Mouse (Mus musculus) testis, postnatal 14 days (tissue): ENCODE measurements around the gene Elf2.

Source experiments
- DNase-seq: peaks from one replicate; pipeline ENCODE4 v3.0.0; 2021; ENCODE audit warnings: low spot score

The Elf2 gene

DNA sequence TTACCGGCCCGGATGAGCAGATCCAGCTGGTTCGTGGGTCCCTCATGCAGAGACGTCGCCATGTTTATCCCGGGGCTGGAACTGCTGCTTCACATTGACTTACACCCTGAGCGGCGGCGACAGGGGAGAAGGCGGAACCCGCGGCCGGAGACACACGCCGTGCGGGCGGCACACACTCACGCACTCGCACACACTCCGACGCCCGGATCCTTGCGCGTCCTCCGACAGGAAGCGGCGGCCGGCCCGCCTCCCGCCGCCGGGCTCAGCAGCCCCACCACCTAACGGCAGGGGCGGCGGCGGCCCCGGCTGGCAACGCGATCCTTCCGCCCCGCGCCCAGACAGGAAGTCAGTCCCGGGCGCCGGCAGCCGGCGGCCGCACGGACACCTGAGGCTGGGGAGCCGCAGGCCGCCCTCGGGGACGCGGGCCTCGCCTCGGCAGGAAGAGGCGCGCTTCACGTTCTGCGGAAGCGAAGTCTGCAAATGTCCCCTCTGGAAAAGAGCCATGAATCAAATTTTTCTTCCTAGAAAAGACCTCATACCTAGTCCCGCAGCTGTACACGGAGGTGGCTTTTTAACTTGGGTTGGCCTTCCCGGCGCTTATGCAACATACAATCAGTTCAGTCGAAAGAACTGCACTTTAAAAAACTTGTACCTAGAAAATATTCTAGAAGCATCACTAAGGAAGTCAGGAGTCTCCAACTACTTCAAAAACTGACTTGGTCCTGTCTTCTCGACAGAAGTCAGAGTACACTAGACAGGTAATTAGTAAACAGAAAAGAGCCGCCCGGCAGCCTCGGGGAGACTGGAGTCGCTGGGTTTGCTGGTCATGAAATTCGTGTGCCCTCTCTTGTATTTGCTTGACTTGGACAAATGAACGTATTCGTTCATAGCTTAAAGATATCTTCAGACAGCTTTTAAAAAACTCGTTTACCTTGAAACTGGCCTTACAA is 63.0 kb downstream of the Elf2 start:
- peak; percentile 90 for DNase-seq

DNA sequence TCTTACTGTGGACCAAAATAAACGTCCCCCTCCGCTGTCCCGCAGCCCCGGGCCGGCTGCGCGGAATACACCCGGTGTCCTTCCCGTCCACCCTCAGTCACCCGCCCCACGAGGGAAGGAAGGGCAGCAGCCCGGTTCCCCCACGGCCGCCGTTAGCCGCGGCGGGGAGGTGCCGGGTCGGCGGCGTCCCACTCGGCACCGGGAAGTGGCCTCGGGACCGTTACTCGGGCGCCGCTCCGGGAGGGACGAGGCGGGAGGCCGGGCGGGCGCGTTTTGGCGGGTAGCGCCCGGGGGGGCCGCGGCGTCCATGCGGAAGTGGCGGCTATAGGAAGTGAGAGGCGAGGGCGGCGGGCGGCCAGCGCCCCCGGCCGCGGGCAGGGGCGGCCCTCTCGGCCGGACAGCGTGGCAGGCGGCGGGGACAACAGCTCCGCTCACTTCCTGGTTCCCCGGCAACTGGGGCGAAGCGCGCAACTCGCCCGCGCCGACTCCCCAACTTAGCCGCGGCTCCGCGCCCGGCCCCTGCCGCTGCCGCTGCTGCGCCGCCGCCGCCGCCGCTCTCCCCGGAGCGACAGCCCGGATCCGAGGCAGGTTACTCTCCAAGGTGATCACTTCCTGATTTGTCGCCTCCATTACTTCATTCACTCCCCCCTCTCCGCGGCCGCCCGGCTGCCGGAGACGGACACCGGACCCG is 63.9 kb downstream of the Elf2 start:
- DNase-seq, result peak; percentile 76

DNA sequence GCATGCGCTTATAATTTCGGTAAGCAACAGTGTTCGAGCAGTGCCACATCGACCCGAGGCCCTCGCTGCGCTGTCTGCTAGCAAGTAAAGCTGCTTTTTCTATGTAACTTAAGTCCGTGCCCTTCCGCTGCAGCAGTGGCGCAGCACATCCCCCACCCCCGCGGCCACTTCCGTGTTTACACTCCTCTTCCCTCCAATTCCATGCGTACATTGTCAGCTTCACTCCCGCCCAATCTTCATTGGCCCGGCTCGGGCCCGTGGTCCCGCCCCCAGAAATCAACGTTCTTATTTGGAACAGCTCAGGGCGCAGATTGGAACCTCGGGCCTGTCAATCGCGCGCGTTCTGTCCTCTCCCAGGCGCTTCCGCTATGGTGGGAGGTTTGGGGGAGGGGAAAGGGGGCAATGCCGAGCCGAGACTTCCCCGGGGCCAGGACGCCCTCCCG is 64.5 kb downstream of the Elf2 start:
- DNase-seq, result peak; percentile 99

DNA sequence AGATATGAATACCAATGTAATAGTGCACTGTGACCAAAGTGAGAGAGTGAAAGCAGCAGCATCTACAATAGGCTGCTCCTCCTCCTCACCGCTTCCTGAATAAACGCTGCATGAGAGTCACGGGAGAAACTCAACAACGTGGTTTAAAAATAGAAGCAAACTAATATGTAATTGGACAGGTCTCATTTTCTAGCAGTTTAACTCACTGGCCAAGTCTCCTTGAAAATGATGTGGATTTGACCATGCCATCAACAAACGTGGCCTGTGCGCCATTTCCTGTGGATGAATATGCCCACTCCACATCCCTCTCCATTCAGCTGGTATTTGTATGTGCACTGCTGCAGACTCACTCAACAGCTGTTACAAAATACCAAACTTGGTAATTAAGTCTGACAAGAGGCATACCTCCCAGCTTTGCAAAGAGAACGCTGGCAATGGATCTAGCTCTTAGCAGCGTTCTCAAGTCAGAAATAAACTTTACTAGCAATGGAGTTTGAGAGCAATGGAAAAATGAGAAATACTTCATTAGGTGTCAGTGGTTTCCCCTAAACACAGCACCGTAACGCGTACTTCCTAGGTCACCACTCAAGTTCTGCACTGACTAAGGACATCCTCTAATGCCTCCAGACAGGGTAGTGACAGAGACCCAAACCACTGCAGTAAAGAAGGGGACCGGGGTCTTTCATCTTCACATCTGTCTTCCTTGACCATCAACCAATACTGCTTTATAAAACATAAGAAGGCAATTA is 70.2 kb downstream of the Elf2 start:
- no peak for DNase-seq

DNA sequence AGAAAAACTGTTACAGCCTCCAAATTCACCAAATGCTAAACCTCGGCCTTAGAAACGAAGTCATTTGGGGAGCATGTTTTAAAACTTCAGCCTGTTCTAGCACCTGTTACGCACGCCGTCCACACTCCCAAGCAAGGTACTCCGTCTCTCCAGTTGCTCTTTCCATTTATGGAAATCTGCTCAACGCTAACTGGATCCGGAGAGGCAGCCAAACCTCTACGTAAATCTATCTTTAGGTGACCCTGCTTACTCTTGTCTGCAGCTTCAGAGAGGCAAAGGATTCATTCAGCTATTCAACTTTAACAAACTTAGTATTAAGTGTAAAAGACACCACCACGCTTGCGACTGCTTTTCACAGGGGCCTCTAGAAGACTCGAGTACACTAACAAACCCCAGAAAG is 72.0 kb downstream of the Elf2 start:
- DNase-seq, result no peak

DNA sequence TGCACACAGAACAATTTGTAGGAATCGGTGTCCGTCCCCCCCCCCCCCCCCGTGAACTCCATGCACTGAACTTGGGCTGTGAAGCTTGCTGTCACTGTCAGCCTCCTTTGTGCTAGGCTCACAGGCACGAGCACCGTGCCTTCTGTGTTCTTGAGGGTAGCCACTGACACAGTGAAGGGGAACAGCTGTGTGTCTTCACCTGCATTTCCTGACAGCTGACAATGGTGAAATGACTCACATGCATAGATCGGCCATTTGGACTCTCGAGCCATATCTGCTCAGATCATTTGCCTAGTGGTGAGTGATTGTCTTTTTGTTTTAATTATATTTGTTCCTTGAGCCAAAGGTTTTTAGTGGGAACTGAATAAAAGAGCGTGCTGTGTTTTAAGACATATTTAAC is 77.5 kb downstream of the Elf2 start:
- DNase-seq, result no peak

DNA sequence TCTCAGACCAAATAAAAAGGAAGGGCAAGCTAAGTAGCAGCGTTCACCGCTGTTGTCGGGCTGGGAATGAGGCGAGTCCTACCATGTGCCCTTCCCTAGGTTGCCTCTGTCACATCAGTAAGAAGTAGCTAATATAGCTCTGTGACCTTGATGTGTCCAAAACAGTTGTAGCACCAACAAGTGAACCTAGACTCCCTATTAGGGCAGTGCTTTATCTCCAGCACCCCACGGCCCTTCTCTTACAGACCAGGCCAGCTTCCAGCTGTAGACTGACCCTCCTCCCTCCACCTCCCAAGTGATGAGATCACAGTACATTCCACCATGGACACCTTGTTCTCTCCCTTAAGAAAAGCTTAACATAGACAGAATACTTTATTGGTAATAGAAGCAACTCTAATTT is 82.4 kb downstream of the Elf2 start:
- peak; percentile 71 for DNase-seq

DNA sequence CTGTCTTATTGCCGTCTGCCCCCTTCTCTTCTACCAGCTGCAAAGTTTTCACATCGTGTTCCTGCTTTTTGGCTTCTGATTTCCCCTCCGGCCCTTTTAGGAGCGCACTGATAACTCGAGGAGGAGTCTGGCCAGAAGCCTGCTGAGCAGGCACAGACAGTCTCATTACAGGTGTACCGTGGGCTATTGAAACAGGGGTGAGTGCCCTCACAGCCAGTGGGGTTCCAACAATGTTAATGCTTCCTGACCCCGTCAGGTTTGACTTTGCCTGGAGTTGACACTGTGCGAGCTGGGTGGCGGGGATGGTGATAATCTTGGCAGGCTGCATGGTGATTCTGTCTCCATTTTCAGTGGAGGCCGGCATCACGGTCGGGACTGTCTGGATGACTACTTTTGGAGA is 84.0 kb downstream of the Elf2 start:
- DNase-seq, result no peak

DNA sequence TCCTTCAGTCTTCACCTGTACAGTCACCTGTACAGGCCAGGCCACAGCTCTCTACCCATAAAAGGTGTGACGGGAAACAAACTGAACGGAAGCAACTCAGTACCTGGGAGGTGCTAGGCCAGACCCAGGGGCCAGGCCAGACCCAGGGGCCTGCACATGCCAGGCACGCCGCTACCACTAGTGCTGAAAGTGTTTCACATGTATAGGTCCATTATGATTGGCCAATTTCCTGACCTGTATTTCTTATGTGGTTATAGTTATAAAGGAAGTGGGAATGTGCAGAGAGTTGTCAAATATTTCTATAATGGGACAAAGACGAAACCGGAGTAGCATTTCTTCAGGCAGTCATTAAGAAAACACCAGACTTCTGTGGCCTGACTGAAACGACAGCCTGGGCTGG is 85.7 kb downstream of the Elf2 start:
- no peak for DNase-seq

DNA sequence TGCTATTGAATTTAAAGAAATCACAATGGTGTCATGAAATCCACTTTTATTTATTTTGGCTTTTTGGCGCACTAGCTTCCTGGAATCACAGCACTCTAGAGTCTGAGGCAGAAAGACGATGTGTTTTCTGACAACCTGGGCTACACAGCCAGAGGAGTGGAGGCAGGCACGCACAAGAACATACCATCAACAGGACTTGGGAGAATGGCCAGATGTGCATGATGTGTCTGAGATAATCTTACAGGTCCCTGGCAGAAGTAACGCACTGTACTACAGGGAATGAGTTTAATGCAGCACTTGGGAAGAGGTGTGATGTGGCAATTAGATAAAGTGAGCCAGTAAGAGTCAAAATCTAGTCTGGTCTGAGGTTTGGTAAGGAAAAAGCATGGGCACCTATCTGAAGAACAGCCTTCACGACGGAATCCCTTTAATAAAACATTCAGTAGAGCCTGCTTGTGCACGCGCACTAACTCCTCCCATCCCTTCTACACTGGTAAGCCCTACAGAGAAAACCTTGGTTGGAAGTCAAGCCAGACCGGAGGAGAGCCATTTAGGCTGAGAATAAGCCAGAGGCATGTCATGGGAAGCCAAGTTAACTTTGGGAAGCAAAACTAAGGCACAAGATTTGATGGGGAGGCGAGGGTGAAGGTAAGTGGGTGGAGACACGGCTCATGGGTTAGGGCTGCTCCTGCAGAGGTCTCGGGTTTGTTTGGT is 87.6 kb downstream of the Elf2 start:
- DNase-seq, result no peak

DNA sequence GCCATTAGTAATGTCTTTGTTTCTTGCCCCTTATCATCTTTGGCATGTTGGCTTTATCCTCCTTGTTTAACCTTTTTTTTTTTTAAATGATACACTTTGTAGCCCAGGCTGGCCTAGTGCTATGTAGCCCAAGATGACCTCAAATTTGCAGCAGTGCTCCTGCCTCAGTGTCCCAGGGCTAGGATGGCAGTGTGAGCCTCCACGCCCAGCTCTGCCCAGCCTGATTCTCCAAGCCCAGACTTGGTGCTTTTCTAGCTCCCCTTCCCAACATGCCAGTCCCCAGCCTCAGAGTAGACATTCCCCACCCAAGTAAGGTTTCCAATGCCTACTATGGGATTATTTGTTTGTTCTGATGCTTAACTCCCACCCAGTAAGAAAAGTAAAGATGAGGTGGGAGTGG is 88.2 kb downstream of the Elf2 start:
- no peak for DNase-seq

DNA sequence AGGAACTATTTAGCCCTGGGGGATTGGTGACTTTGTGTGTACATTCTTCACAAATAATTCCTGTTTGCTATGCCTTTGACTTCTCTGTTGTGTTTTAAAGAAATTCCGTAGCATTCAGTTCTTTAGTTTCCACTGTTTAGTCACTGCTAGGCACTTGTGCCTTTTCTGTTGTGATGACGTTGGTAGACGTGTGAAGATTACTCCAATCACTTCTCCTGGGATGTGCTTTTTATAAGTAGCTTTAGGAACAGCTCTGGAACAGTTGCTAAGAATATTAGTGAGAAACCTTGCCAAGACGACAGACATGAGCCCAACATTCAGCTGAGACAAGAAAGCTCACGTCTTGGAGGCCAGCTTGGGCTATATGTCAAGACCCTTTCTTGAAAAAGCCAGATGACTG is 89.4 kb downstream of the Elf2 start:
- DNase-seq, result no peak

DNA sequence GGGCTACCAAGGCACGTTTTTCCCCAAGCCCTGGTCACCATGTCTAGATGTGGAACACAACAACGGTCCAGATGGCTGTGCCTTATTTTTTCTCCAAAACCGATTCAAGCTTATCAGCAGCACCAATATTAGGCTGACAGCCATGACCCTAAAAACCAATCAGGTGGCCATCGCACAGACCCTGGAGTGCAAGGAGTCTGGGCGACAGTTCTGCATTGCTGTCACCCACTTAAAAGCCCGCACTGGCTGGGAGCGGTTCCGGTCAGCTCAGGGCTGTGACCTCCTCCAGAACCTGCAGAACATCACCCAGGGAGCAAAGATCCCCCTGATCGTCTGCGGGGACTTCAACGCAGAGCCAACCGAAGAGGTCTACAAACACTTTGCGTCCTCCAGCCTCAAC is 90.6 kb downstream of the Elf2 start:
- DNase-seq, result no peak

DNA sequence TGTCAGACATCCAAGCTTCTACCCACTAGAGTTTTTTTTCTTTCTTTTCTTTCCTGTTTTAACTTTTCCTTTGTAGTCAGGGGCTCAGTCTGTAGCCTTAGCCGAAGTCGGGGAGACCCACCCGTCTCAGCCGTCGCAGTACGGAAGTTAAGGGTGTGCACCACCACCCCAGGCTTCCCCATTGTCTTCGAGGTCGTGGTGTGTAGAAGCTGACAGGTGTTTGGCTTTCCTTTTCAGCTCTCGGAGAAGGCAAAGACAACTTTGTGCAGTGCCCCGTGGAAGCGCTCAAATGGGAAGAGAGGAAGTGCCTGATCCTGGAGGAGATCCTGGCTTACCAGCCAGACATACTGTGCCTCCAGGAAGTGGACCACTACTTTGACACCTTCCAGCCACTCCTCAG is 91.0 kb downstream of the Elf2 start:
- no peak for DNase-seq

DNA sequence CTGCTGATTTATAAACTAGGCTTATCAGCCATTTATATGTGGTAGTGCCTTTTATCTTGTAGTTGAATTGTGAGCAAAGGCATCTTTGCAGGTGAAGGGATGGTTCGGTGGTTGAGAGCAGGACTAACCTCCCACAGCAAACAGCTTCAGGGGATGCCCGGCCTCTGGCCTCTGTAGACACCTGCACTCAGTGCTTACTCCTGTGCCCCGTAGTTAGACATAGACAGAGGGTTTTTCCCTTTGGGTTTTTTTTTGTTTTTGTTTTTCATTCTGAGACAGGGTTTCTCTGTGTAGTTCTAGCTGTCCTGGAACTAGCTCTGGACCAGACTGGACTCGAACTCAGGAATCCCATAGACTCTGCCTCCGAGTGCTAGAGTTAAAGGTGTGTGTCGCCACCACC is 91.9 kb downstream of the Elf2 start:
- DNase-seq, result no peak

DNA sequence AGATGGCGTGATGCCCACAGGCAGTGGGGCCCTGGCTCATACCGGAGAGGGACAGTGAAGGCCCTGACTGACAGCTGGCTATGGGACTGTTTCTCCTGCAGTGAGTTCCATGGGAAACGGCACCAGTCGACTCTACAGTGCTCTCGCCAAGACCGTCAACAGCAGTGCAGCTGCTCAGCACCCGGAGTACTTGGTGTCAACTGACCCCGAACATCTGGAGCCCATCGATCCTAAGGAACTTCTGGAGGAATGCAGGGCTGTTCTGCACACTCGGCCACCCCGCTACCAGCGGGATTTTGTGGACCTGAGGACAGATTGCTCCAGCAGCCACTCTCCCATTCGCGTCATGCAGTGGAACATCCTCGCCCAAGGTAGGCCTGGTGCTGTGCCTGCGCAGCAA is 92.8 kb downstream of the Elf2 start:
- peak; percentile 37 for DNase-seq

DNA sequence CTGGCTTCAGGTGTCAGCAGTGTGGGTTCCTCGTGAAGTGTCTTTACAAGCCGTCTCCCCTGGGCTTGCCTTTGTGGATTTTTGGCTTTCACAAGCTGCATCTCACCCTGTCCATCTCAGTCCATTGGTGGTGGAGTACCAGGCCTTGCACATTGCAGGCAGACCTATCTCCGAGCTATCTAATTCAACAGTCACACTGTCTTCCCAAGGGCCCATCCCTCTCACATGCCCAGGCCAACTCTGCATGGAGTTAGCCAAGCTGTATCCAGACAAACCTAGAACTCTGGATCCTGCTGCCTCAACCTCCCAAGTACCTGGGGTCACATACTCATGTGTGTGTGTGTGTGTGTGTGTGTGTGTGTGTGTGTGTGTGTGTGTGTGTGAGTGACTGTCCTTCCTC is 100.9 kb downstream of the Elf2 start:
- no peak for DNase-seq

DNA sequence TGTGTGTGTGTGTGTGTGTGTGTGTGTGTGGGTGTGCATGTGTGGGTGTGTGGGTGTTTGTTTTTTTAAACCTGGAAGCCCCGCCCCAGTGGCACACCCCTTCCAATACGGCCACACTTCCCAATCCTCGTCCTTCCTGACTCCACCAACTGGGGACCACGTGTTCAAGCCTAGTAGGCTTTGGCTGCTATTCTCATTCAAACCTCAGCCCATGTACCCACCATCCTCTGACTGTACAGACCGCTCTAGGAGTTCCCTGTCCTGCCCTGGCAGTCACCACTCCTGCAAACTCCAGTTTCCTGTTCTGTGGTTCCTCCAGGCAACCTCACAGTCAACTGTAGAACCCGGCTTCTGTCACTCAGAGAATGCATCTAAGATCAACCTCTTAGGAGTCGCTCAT is 101.9 kb downstream of the Elf2 start:
- no peak for DNase-seq

DNA sequence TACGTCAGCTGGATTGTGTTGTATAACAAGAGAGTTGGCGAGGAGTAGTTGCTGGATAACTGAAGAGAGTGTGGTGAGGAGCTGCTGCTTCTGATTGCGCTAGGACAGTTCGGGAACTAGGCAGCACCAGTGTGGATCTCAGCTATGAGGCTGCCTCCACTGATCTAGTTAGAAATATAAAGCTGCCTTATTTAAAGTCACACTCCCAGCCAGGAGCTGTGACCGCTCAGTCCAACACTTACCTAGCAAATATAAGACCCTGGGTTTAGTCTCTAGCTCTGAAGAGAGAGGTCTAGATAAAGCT is 105.8 kb downstream of the Elf2 start:
- no peak for DNase-seq

DNA sequence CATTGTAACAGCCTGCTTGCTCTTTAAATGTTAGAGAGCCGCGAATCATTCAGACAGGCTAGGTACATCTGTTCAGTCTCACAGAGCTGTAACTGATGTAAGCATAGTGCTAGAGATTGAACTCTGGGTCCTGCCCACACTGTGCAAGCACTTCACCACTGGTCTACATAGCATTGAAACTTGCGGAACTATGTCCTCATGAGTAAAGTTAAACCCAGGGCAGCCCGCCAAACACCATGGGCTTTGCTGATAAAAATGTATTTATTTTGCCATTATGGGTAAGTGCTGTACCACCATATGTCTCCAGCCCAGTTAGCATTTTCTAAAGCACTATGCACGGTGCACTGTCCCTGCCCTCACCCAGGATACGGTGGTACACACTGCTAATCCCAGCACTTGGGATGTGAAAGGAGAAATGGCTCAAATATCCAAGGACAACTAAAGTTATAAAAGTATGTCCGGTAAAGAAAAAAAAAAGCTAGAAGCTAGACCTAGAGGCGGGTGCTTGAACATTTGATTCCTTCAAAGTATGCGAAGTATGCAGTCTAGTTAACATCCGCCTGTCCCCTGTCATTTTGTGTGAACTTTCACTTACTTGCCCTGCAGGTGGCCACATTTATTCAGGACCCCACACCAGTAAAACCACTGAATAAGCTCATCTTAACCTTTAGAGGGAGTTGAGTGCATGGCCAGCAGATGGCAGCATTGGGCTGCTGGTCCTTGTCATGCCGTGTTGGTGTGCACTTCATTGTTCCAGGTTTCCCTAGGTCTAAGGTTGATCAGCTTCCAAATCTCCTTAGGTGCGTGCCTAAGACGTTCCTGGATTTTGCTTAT is 106.3 kb downstream of the Elf2 start:
- peak; percentile 52 for DNase-seq

DNA sequence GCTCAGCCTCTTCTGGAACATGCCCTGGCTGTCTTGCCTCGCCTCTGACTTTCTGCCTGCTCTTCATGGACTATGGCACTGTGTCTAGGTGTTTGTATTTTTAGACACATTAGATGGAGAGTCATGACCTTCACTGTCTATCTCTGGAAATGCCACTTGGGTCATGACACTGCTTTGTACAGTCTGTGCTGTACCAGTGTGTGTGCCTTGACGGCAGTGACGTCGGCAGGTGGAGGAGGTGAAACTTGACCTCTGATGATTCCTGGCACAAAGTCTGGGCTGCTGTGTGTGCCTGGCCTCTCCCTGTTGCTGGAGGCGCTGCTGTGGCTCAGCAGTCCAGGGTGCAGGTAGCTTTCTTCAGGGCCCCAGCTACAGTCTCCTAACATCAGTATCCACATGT is 107.0 kb downstream of the Elf2 start:
- no peak for DNase-seq
